Mouse (Mus musculus) lung, postnatal 0 days (tissue): ENCODE measurements around the gene Zeb2.

ENCODE experiments used
- CTCF ChIP-seq: IDR thresholded peaks from 2 replicates; pipeline ENCODE4 v1.5.1; 2016; ENCODE audit warnings: antibody characterized with exemption, mild to moderate bottlenecking
- EP300 ChIP-seq: IDR thresholded peaks from 2 replicates; pipeline ENCODE4 v1.6.1; 2016; ENCODE audit warnings: antibody characterized with exemption, mild to moderate bottlenecking, control low read depth

- TF ChIP-seq CTCF (no peak), EP300 (no peak)
Measured at GRCm38 (mm10) chr2:45118121-45118520, 926 bp upstream of the Zeb2 start.
